Comparison of ENCODE assay signal across 8 mouse cellular contexts in the genomic region with DNA sequence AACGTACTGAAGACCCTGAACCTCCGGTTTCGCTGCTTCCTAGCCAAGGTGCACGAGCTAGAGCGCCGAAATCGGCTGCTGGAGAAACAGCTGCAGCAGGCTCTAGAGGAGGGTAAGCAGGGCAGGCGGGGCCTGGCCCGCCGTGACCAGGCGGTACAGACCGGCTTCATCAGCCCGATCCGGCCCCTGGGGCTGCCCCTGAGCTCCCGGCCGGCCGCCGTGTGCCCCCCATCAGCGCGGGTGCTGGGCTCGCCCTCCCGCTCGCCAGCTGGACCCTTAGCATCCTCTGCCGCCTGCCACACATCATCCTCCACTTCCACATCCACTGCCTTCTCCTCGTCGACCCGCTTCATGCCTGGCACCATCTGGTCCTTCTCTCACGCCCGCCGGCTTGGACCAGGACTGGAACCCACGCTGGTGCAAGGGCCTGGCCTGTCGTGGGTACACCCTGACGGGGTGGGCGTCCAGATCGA. TPM values are rescaled to one million over a fixed set of nuclear protein-coding genes. Genes with fewer than 3 reads are reported as not detected.
DNase-seq lines count a peak whose midpoint lies in the region; ATAC-seq lines count a peak whose summit lies in the region.

No protein-coding gene starts in this region.

- 3% methylated on average over 35 of the region's 35 CpGs for WGBS in kidney, embryonic 14.5 days
- 3% methylated on average over 35 of the region's 35 CpGs for WGBS in embryonic facial prominence, embryonic 10.5 days
- WGBS in hindbrain, embryonic 13.5 days = under 1% methylated on average over 31 of the region's 35 CpGs

- peak overlapping the region; percentile 89 for H3K4me2 ChIP-seq in kidney, embryonic 14.5 days (replicated peaks; ENCODE audit: low read depth, low read length)
- peak overlapping the region; percentile 95 for H3K4me2 ChIP-seq in hindbrain, embryonic 13.5 days

- no peaks in the 10 kb centered on the region for H3K9me3 ChIP-seq in kidney, embryonic 14.5 days (ENCODE audit: control insufficient read depth, low read length)
- no peaks in the 10 kb centered on the region for H3K9me3 ChIP-seq in embryonic facial prominence, embryonic 10.5 days
- no peaks in the 10 kb centered on the region for H3K9me3 ChIP-seq in hindbrain, embryonic 13.5 days

- H3K36me3 ChIP-seq in kidney, embryonic 14.5 days (ENCODE audit: control insufficient read depth, insufficient read depth, low read length) = peaks cover 32% of the 10 kb centered on the region
- peaks cover 73% of the 10 kb centered on the region for H3K36me3 ChIP-seq in embryonic facial prominence, embryonic 10.5 days (replicated peaks)
- H3K36me3 ChIP-seq in hindbrain, embryonic 13.5 days = peaks cover 38% of the 10 kb centered on the region

- DNase-seq in kidney, adult 9 months = no peak
- peak; percentile 58 for DNase-seq in MN1 (ENCODE audit: low spot score)
- DNase-seq in embryonic facial prominence, embryonic 10.5 days (ENCODE audit: low spot score) = no peak
- DNase-seq in lung, postnatal 10 days = peak; percentile 46
- no peak for DNase-seq in urinary bladder, postnatal 4 days (ENCODE audit: low spot score in 2 of 2)
- DNase-seq in frontal cortex, postnatal 25 days (ENCODE audit: low spot score in 2 of 2) = no peak

- peaks cover 41% of the 10 kb centered on the region for H3K4me1 ChIP-seq in kidney, embryonic 14.5 days (ENCODE audit: control insufficient read depth, insufficient read depth, low read length)
- H3K4me1 ChIP-seq in embryonic facial prominence, embryonic 10.5 days = peaks cover 61% of the 10 kb centered on the region
- peaks cover 49% of the 10 kb centered on the region for H3K4me1 ChIP-seq in hindbrain, embryonic 13.5 days (replicated peaks)

- H3K9ac ChIP-seq in kidney, embryonic 14.5 days (ENCODE audit: low read depth, low read length) = peak overlapping the region; percentile 80
- H3K9ac ChIP-seq in hindbrain, embryonic 13.5 days = peak overlapping the region; percentile 97

- H3K4me3 ChIP-seq in kidney, embryonic 14.5 days (ENCODE audit: low read length) = peak overlapping the region; percentile 57
- peak overlapping the region; percentile 78 for H3K4me3 ChIP-seq in embryonic facial prominence, embryonic 10.5 days
- H3K4me3 ChIP-seq in hindbrain, embryonic 13.5 days = peak overlapping the region; percentile 90

- peak overlapping the region; percentile 84 for H3K27ac ChIP-seq in kidney, embryonic 14.5 days (ENCODE audit: low read depth, low read length)
- H3K27ac ChIP-seq in embryonic facial prominence, embryonic 10.5 days (replicated peaks) = peak overlapping the region; percentile 90
- H3K27ac ChIP-seq in hindbrain, embryonic 13.5 days = peak overlapping the region; percentile 95

- no peaks in the 10 kb centered on the region for H3K27me3 ChIP-seq in kidney, embryonic 14.5 days (ENCODE audit: control insufficient read depth, insufficient read depth, low read length)
- no peaks in the 10 kb centered on the region for H3K27me3 ChIP-seq in embryonic facial prominence, embryonic 10.5 days (replicated peaks; ENCODE audit: low read depth, poor library complexity, severe bottlenecking)
- H3K27me3 ChIP-seq in hindbrain, embryonic 13.5 days = no peaks in the 10 kb centered on the region

- ATAC-seq in kidney, embryonic 14.5 days (ENCODE audit: low FRiP score, low TSS enrichment) = peak; percentile 60
- ATAC-seq in hindbrain, embryonic 13.5 days (ENCODE audit: low FRiP score) = peak; percentile 79

RNA-seq across cellular contexts. Expression of a gene that starts 0.5 kb away (rescaled TPM):
- 7.0 and 7.4 TPM in 2 replicates for polyA plus RNA-seq in kidney, embryonic 14.5 days (2014; fragmentation: Nextera tagmentation; extraction: Ambion mirVana)
- 11.0 and 11.1 TPM in 2 replicates for polyA plus RNA-seq in embryonic facial prominence, embryonic 10.5 days (2016; fragmentation: Nextera tagmentation; extraction: Ambion mirVana)
- polyA plus RNA-seq in hindbrain, embryonic 13.5 days (2015; fragmentation: Nextera tagmentation; extraction: Ambion mirVana) = 17.2 and 19.7 TPM in 2 replicates

RNA-seq across cellular contexts. Expression of a gene that starts 13.8 kb away (rescaled TPM):
- 58.2 and 67.2 TPM in 2 replicates for polyA plus RNA-seq in kidney, embryonic 14.5 days (2014; fragmentation: Nextera tagmentation; extraction: Ambion mirVana)
- 94.1 and 99.4 TPM in 2 replicates for polyA plus RNA-seq in embryonic facial prominence, embryonic 10.5 days (2016; fragmentation: Nextera tagmentation; extraction: Ambion mirVana)
- 47.9 and 48.6 TPM in 2 replicates for polyA plus RNA-seq in hindbrain, embryonic 13.5 days (2015; fragmentation: Nextera tagmentation; extraction: Ambion mirVana)

RNA-seq across cellular contexts. Expression of a gene that starts 20.8 kb away (rescaled TPM):
- polyA plus RNA-seq in kidney, embryonic 14.5 days (2014; fragmentation: Nextera tagmentation; extraction: Ambion mirVana) = 2,196 and 2,293 TPM in 2 replicates
- polyA plus RNA-seq in embryonic facial prominence, embryonic 10.5 days (2016; fragmentation: Nextera tagmentation; extraction: Ambion mirVana) = 2,731 and 2,955 TPM in 2 replicates
- 1,320 and 1,327 TPM in 2 replicates for polyA plus RNA-seq in hindbrain, embryonic 13.5 days (2015; fragmentation: Nextera tagmentation; extraction: Ambion mirVana)

RNA-seq across cellular contexts. Expression of a gene that starts 46.0 kb away (rescaled TPM):
- 99.6 and 150 TPM in 2 replicates for polyA plus RNA-seq in kidney, embryonic 14.5 days (2014; fragmentation: Nextera tagmentation; extraction: Ambion mirVana)
- 261 and 263 TPM in 2 replicates for polyA plus RNA-seq in embryonic facial prominence, embryonic 10.5 days (2016; fragmentation: Nextera tagmentation; extraction: Ambion mirVana)
- 56.7 and 62.9 TPM in 2 replicates for polyA plus RNA-seq in hindbrain, embryonic 13.5 days (2015; fragmentation: Nextera tagmentation; extraction: Ambion mirVana)

RNA-seq across cellular contexts. Expression of a gene that starts 46.1 kb away (rescaled TPM):
- polyA plus RNA-seq in kidney, embryonic 14.5 days (2014; fragmentation: Nextera tagmentation; extraction: Ambion mirVana) = 203 and 238 TPM in 2 replicates
- 207 and 214 TPM in 2 replicates for polyA plus RNA-seq in embryonic facial prominence, embryonic 10.5 days (2016; fragmentation: Nextera tagmentation; extraction: Ambion mirVana)
- polyA plus RNA-seq in hindbrain, embryonic 13.5 days (2015; fragmentation: Nextera tagmentation; extraction: Ambion mirVana) = 158 and 164 TPM in 2 replicates

Comparison
In these comparisons a context has a peak if more than half of its experiments do, and no peak if none do; other contexts are left out.
1. DNase-seq: peak in MN1 (single experiment) and lung, postnatal 10 days (single experiment); none in kidney, adult 9 months (single experiment), embryonic facial prominence, embryonic 10.5 days (single experiment), urinary bladder, postnatal 4 days (0 of 2) and frontal cortex, postnatal 25 days (0 of 2).
2. Peak in every context shown above with its lines, with median percentiles within 50 percentile points of each other: H3K27ac ChIP-seq and H3K4me3 ChIP-seq.